Mouse (Mus musculus) heart, postnatal 4 days (tissue): ENCODE results near the gene Wdsub1. TPM values are rescaled to one million over a fixed set of nuclear protein-coding genes. Genes with fewer than 3 reads are reported as not detected.
"Not testable (repeated sequence)": the region's sequence is repeated elsewhere in the genome, so short reads cannot be mapped to it uniquely, and the experiment has no call there.

Experiments
- DNase-seq: peaks from one replicate; pipeline ENCODE4 v3.0.0; 2021
- total RNA-seq, 2 experiments: library from RNA; stranded (reverse); gene quantifications; 2 replicates each; pipeline ENCODE4 v1.2.3; 2021

Gene Wdsub1
- total RNA-seq, result 10 to 100 TPM; 33.5 to 33.8 TPM

DNA sequence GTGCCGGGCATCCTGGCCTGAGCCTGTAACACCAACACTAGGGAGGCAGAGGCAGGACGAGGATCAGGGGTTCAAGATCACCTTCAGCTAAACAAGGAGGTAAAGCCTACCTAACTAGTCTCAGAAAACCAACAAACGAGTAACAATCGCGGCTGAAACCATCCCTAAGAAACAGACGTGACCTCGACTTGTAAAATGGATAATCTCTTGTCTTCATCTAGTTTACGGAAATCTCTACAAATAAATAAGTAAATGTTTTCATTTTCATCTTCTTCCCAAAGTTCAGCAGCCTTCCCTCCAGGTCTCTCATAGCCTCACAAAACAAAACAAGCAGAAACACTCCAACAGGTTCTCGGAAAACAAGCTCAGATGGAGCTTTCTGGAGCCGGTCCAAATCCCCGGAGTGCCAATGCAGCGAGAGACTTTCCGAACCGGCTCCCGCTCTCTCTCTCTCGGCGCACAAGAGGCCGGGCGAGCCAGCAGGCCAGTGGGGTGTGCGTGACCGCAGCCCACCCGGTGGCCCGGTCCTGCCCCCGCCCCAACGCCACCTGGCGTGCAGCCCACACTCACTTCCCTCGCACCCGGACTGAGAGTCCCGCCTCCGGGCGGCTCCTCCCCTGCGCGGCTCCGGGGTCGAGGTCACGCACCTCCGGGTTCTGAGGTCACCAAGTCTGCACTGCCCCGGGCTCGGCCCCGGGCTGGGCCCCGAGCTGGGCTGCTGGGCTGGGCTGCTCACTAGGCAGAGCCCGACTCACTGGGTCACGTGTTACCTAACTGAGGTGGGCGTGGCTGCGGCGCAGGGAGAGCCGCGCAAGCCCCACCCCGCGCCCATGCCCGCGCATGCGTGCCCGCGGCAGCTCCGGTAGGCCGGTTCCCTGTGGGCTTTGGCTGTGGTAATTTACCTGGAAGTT lies at the start of gene Wdsub1:
Gene Wdsub1 (minus strand): TSS at position 761 of the 911 bp plus-strand sequence.
- peak; percentile 95 for DNase-seq

DNA sequence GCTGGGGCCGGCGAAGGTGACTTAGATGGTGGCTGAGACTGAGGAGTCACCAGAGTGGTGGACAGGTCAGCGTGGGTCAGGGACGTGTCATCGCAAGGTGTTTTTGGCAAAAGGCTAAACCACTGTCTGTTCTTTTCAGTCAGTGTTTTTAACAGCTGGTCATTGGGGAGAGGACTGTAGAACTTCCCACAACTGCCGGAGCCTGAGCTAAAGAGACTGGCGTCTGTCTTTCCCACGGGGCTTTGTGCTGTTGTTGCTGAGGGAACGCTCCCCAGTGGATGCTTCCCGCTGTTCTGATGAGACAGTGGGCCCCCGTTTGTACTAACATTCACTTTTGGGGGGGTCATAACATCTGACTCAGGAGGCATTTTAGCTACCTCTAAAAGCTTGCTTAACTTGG lies 31.2 kb upstream of the Wdsub1 start:
- DNase-seq, result no peak

DNA sequence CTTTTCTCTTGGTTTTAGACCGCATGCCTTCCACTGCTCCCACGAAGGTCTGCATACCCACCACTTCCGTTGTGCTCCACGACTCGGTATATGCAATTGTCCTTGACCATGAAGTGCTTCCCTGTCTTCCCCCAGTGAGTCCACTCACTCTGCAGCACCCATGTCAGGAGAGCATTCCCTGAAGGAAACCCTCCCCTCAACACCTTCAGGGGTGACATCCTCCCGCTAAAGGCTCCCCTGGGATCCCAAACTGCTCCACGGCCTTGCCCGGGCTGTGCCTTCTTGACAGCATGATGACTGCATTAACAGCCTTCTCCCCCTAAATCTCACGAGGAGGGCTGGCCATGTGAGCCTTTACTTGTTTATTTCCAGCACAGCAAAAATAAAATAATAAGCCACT lies 25.7 kb upstream of the Wdsub1 start:
- no peak for DNase-seq

- no peak for DNase-seq
These were observed 21.6 kb upstream of the Wdsub1 start for GRCm38 (mm10) chr2:59904007-59904406.

DNA sequence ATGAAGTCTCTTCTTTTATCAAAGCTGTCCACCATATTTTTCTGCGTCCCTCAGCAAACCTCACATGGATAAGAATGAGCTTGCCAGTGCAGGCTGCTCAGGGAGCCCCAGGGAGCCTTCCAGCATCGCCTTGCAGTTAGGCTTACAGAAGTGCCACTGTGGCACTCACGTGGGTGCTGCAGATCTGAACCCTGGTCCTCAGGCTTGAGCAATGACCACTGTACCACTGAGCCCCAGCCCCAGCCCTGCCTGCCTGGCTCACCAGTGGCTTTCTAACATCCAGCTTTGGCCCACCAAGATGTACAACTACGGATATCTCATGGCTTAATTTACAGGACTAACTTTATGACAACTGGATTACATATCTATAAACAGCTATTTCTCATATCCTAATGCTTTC lies 16.3 kb upstream of the Wdsub1 start:
- no peak for DNase-seq

- no peak for DNase-seq
These were observed 15.7 kb upstream of the Wdsub1 start for GRCm38 (mm10) chr2:59898105-59898504.

- DNase-seq, result no peak
These were observed 14.4 kb upstream of the Wdsub1 start for GRCm38 (mm10) chr2:59896837-59897236.

DNA sequence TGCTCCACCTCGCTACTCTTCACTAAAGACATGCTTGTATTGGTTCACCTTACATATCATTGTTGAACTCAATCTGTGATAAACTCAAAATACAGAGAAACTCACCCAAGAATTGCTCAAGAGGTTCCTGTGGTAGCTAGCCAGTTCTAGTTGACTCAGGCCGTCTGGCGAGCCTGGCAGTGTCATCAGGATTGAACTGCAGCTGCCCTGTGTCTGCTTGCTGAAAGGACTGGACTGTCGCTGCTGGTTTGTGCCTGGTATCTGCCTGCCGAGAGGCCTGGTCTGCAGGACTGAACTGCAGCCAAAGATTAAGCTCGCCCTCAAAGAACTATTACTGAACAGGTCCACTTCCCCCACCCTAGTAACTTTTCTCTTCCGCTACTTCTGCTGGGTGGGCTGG lies 14.0 kb upstream of the Wdsub1 start:
- DNase-seq, result peak; percentile 19

GRCm38 (mm10) chr2:59889699-59890098 lies 7.3 kb upstream of the Wdsub1 start:
- no peak for DNase-seq

DNA sequence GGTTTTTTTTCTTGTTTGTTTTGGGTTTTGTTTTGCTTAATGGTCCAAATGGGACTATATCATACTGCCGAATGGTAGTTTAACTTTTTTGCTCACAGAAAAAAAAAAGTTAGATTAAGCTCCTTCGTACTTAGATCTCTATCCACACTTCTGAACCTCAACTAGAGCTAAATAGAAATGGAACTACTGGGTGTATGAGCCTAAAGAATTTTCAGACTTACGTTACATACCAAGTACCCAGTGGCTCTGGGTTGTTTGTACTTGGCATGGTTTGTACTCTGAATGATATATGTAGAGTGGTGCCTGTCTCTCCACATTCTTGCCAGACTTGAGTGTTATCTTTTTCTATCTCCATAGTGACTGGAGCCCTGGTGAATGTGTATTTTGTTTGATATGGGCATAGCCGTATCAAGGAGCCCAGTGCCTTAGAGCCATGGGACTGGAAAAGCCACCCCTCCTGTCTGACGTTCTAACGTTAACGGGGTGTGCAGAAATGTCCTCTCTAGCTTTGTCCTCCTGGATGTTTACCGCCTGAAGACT lies 421 bp upstream of the Wdsub1 start:
- no peak for DNase-seq

DNA sequence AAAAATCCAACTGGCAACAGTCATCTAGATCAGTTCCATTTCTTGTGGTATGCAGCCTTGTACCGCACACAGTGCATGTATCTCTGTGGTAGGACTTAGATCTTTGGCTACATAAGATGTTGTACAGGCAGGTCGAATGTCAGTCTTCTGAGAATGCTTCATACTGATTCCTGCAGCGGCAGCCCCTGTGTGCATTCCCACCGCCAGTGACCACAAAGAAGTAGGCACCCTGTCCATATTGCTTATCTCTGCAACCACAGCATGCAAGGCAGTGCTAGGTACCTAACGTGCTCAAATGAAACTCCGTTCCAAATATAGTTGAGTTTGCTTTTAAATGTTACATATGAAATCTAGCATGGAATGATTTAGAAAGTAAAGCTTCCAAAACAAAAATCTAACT lies 987 bp downstream of the Wdsub1 start:
- DNase-seq, result no peak

- no peak for DNase-seq
These were observed 4.2 kb downstream of the Wdsub1 start for GRCm38 (mm10) chr2:59878221-59878620.

GRCm38 (mm10) chr2:59877335-59877734 lies 5.1 kb downstream of the Wdsub1 start:
- DNase-seq, result no peak

DNA sequence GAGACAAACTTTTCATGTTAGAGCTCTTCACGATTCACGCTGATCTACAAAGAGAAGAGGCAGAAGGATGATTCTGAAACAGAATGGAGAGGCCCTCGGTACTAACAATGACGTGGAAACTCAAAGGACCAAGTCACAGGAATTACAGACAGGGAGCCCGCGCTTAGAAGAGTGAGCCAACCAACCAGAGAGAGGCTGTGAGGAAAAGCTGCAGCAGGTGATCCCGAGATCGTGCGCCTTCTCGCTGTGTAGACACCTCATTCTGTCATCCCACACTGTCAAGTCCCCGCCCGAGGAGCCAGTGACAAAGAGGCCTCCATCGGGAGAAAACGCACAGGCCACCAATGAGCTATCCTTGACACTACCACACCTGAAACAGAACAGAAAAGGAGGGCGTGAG lies 5.9 kb downstream of the Wdsub1 start:
- no peak for DNase-seq

DNA sequence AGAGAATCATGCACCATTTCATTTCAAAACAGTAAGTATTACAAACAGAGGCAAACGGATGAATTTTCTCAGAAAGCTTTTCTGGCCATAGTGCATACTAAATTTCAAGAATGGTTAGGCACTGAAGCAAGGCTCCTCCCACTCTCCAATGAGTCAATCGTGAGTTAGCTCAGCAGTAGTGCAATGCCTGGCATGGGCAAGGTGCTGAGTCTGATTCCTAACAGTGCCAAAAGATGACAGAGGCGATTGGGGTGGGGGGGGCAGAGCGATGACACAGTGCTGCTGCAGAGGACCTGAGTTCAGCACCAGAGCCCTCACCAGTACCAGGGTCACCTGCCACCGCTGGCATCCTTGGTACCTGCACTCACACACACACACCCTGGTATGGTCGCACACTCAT lies 11.9 kb downstream of the Wdsub1 start:
- DNase-seq, result no peak

GRCm38 (mm10) chr2:59862618-59863017 lies 19.8 kb downstream of the Wdsub1 start:
- no peak for DNase-seq

DNA sequence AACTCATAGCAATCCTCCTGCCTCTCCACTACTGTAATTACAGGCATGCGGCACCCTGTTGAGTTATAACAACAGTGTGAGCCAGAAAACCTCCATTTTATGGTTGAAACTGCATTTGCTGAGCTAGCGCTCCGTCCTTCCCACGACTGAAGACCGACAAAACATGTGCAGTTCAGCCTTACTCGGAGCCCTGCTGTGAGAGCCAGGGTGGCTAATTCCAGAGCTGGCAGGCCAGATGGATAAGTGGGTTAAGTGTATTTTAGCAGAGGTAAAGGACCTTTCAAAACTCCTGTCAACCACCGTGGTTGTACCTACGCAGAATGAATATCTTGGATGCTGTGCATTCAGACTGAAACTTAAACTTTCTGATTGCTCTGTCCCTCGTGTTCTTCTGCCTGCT lies 28.0 kb downstream of the Wdsub1 start:
- no peak for DNase-seq

DNA sequence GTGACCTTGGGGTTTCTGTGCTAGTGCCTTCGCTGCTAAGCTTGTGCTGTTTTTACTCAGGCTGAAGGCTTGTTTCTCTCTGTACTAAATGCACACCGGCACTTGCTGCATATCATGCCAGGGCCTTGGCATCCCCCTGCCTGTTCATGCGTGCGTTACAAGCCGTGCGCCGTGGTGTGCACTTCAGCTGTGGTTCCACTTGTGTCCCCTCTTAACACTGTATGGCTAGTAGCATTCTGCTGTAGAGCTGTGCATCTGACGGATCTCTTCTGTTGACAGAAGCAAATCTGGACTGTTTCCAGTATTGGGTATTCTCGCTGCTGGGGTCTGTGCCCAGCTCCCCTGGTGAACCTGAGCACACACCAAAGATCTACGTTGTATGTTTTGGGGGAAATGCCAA lies 28.8 kb downstream of the Wdsub1 start:
- no peak for DNase-seq

DNA sequence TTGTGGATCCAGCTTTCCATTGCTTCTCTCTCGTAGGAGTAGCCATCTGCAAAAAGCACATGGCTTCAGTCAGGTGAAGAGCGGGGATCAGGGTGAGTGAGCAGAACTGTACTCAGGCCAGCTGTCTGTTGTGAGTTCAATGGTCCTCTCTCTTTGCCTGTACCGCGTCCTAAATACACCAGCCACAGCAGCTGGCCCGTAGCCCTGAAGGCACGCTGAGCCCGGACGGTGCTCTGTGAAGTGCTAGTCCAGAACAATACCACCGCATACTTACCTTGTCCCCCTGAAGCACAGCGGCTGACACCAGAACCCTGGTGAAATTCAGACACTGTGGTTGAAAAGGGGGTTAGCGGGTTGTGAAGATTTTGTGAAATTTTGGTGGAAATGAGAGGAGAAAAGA lies 29.5 kb downstream of the Wdsub1 start:
- DNase-seq, result no peak

GRCm38 (mm10) chr2:59851885-59852284 lies 30.5 kb downstream of the Wdsub1 start:
- not testable (repeated sequence) for DNase-seq

GRCm38 (mm10) chr2:59843848-59844247 lies 38.5 kb downstream of the Wdsub1 start:
- no peak for DNase-seq

- DNase-seq, result no peak
These were observed 39.2 kb downstream of the Wdsub1 start for GRCm38 (mm10) chr2:59843156-59843555.

- no peak for DNase-seq
These were observed 39.8 kb downstream of the Wdsub1 start for GRCm38 (mm10) chr2:59842556-59843008.

DNA sequence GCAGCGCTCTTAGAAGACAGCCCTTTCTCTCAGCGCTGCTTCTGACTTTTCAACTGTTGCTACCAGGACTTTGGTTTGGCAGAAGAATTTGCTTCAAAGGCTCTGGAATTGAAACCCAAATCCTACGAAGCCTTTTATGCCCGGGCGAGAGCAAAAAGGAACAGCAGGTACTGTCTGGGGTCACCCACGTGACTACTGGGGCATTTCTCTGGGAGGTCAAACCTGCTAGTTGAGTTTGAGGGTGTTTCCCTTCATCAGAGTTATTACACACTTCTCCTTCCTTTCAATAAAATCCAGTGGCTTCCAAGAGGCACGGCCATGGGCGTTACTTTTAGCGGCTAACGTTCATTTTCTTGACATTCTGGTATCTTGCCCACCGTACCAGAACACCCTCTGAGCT lies 40.4 kb downstream of the Wdsub1 start:
- DNase-seq, result no peak
